Mouse (Mus musculus) CH12F3 (cell line): ENCODE data around the gene Timm44.

Source experiments
- in situ Hi-C: fragments of 300-500 bp; cut with MboI; formaldehyde crosslinking; loops from 2 replicates; pipeline ENCODE4 v1.14.3; 2020; ENCODE audit warnings: low sequenced_read_pairs

The Timm44 gene

DNA sequence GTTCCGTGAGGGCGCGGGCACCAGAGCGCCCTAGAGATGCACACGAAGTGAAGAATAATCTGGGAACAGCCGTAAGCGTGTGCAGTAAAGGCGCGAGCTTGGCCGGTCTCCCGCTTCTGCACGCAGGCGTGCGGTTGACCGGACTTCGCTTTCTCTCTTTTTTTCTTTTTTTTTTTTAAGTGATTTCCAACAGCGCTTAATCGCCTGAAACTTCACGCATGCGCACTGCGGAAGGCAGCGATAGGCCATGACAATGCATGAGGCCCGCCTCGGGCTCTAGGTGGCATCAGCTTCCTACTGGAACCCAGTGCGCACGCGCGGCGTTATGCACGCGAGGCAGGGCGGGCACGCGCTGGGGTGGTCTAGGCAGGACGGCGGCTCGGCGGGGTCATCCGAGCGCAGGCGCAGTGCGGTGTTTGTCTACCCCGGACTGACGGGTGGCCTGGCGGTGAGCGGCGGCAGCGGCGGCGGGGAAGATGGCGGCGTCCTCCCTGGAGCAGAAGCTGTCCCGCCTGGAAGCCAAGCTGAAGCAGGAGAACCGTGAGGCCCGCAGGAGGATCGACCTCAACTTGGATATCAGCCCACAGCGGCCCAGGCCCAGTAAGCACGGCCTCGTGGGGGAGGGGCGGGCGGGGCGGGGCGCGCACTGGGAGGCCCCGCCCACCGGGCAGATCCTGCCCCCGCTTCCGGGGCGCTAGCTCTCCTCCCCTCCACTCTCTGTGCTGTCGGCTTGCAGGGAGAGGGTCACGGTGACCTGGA is 37.1 kb downstream of the Timm44 start, which contains the start of the genes Map2k7 and Gm49320:
TSS of gene Map2k7 (plus strand) at position 307 of the 759 bp plus-strand sequence.
TSS of gene Gm49320 (plus strand) at position 432 of the 759 bp plus-strand sequence.
- in situ Hi-C loops = no loop called here

DNA sequence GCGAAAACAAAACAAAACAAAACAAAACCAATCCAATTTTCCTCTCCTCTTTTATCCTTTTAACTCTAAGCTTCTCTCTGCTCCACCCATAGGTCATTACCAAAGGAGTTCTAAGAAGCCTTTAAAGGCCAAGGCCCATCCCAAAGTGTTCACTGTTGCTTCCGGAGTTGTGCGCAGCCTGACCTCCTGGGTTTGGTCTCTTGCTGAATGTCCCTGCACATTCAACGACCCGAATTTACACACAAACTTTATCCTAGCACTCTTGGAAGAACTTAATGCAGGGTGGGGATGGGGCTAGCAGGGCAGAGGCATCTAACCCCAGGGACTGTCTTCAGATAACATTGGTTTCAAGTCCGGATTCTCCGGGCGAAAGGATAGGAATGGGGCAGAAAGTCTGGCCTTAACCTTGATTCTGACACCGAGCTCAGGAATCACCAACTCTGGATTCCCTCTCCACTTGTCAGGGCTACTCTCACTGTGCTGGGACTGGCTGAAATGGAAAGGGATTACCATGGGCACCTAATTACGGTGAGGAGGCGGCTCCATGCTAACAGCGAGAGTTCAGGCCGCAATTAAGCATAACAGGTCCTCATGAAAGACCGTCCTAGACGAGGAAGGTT is 37.8 kb downstream of the Timm44 start:
- in situ Hi-C loops = no loop called here

DNA sequence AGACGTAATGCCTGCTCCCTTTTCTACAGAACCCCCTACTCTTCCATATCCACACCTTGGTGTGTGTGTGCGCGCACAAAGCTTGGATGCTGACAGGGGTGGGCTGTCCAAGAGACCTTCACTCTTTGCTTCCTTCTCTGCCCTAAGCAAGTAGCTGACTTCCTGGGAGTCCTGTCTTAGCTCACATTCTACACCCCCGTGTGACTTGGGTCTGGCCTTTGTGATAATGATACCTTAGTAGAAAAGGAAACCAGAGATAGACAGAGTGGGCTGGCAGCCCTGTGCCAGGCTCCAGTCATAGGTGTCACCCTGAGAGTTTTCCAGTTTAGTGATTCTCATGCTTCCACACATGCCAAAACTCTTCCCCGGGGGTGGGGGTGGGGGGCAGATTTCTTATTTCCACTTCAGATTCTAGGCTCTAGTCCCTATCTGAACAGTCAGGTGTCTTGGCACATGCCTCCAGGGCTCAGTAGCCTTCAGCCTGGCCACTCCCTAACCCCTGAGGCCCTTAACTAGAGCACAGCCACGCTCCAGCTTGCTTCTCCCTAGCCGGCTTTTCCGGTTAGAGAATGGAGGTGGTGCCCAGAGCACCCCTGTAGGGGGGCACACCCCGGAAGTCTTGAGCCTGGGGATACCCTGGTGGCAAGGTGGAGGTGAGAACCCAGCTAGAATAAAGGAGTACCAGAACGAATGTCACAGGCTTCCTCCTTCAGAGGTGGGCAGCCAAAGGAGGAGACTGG is 44.9 kb downstream of the Timm44 start:
- in situ Hi-C loops = no loop called here

DNA sequence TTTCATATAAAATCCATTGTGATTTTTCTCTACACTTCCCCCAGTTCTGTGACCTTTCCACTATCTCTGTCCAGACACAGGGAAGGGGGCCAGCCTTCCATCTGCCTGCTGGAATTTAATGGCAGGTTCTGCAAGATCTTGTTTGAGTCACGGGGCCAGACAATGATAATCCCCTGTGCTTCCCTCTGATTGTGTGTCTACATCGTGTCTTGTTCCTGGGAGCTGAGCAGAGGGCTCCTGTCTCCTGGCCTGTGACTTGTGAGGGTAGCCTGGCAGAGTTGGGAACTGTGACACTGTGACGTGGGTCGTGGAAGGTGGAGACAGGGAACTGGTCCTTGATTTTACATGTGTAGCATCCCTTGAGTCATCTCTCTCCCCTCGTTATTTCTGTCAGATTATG is 45.9 kb downstream of the Timm44 start:
- in situ Hi-C loops = no loop called here

DNA sequence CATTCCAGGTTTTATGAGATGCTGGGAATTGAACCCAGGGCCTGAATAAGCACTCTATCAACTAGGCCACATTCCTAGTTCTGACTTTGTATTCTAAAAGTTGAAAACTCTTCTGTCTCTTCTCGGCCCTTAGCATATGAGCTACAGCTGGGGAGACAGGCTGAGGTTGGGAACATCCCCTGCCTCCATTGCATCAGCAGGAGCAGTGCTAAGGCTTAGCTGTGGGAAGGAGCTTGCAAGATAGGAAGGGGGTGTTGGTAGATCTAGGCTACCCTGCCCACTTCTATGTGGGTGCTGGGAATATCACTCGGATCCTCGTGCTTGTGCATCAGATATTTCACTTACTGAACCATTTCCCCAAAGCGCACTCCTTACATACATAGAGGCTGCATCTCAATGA is 47.8 kb downstream of the Timm44 start:
- in situ Hi-C loops = no loop called here

DNA sequence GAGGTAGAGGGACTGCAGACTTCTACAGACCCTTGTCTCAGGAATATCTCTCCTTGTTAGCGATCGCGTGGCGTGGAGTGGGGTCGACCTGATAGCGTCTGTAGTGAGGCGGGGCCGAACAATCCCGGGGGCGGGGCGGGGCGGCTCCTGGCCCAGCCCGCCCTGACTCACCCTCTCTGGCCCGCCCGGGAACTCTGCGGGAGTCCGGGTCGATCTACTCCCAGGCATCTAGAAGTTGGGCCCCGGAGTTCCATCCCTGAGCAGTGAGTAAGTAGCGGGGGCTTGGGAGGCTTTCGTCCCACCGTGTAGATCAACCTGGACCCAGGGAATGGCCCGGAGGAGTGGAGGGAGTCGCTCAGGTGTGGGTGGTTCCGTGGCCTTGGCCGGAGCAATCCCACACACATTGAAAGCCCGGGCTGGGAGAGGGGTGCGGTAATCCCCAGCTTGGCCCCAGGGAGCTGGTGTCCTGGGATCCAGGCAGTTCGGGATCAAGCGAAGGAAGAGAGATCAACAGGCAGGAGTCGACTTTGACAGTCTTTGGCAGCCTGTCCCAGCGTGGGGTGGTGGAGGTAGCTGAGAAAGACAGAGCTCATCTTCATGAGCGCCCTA is 48.9 kb downstream of the Timm44 start, which contains the start of gene Lrrc8e:
TSS of gene Lrrc8e (plus strand) at position 89 of the 609 bp plus-strand sequence.
- in situ Hi-C loops = no loop called here

DNA sequence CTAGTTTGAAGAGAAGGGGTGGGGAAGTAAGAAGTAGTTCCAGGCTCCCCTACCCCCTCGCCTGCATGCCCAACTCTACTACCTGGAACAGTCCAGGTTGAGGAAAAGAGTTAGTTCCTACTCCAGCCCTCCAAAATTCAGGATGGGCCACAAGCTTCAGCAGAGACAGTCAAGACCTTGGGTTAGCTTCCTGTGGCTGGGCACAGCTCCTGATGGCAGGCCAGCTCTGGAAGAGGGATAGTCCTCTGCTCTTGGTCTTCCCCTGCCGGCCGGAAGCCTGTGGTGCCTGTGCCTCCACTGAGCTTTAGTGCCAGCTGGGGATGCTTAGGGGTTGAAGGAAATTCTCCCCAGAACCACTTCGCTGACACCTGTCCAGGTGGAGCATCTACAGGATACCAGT is 49.4 kb downstream of the Timm44 start:
- in situ Hi-C loops = no loop called here

DNA sequence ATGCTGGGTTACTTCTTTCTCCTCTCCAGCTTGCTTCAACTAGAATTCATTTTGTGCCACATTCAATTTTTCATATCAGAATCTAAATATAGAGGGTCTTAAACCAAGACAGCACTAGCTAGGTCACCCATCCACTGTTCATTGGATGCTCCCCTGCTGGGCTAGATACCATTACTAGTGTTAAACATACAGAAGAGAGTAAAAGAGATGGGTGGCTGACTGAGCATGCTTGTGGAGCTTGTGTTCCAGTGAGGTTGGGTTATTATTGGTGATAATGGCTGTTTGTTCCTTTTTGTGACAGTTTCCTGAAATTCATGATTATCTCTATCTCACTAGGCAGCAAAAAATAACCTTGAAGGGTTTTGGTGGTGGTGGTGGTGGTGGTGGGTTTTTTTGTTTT is 53.7 kb downstream of the Timm44 start:
- in situ Hi-C loops = no loop called here

DNA sequence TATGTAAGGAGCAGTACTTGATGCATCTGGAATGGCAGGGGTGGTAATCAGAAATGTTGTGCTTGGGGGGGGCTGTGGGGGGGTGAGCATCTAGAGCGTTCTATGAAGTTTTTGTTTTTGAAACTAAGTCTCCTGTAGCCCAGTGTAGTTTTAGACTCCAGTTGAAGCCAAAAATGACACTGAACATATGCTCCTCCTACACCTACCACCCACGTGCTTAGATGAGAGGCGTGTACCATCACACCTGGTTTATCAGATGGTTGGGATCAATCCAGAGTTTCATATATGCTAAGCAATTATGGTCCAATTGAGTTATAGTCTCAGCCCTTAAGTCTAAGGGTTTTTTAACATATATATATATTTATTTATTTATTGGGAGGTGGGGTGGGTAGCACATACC is 56.1 kb downstream of the Timm44 start:
- in situ Hi-C loops = no loop called here

DNA sequence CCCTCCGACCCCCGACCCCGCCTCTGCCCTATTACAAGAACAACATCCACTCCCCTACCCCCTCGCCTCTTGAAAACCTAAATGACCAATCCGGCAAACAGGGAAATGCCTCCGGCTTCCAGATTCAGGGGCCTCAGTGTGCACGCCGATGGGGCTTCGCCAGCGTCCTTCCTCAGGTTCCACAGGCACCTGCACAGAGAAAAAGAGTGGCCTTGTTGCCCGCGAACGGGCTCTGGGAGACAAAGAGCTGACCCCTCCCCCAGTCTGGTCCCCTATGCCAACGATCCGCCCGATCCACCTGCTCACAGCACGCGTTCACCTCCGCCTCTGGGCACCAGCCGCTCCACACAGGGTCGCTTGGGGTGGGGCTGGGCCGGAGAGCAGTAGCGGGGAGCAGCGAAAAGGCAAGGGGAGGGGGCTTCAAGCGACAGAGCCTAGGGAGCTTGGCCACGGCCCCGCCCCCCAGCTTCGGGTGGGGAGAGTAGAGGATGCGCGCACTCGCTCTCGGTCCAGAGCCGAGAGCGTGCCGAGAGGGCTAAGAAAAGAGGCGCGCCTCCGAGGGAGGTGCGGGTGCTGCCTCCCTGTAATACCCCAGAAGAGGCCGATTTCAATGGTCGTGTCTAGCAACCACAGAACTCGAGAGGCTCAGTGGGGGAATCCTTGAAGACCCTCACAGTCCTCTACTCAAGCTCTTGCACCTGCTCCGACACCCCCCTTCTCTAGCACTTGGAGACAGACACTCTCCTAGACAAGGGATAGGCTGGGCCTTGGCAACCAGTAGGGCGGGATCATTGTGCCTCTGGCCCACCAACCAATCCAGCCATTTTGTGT is 58.7 kb downstream of the Timm44 start, which contains the start of gene Prr36:
TSS of gene Prr36 (minus strand) at position 669 of the 831 bp plus-strand sequence.
- in situ Hi-C loops = no loop called here

DNA sequence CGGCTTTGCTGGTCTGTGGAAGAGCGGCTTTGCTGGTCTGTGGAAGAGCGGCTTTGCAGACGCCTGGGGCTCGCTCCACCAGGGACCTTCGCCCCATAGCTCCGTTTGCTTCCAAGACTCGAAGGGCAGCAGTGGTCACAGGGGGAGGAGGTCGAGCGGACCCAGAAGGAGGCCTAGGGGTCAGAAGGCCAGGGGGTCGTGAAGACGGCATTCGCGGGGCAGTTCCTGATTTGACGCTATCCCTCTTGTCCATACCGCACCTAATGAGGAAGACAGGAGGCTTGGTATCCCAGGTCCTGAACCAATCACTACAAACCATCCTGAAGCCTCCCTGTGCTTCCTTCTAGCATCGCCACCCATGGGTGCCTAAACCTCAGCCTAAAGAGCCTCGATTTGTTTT is 59.4 kb downstream of the Timm44 start:
- in situ Hi-C loops = no loop called here

DNA sequence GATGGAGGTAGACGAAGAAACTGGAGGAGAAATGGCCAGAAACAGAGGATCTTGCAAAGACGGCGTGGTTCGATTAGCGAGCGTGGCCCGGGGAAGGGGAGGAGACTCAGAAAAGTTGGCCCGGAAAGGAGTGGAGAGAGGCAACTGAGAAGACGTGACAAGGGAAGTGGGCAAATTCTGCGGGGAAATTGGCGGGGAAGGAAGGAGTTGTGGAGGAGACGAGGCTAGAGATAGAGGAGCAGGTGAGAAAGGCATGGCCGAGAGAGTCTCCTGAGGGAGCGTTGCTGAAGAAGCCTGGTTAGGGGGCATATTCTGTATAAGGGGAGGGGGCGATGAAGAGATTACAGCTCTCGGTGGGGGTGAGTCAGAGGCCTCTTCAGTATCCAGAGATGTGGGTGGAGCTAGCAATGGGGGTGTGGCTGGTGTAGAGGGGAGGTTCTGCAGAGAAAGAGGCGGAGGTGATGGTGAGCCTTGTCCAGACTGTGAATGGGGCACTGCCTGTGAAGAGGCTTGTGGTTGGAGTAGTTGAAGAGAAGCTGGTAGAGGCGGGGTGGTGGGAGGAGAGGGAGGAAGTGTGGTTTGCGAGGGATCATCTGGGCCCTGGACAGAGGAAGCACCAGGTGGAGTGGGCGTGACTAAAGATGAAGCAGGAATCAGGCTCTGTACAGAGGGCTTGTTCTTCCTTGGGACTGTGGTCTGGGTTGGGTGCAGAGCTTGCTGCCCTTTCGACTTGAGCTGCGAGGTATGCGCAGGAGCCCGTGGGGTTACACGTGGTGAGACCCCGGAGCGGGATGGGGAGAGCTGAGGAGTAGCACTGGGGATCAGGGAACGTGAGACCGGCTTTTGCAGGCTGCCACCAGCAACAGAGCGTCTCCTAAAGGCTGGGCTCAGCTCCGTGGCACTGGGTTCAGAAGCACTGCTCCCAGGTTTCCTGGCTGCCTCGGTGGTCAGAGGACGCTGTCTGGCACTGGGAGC is 61.4 kb downstream of the Timm44 start:
- in situ Hi-C loops = no loop called here

DNA sequence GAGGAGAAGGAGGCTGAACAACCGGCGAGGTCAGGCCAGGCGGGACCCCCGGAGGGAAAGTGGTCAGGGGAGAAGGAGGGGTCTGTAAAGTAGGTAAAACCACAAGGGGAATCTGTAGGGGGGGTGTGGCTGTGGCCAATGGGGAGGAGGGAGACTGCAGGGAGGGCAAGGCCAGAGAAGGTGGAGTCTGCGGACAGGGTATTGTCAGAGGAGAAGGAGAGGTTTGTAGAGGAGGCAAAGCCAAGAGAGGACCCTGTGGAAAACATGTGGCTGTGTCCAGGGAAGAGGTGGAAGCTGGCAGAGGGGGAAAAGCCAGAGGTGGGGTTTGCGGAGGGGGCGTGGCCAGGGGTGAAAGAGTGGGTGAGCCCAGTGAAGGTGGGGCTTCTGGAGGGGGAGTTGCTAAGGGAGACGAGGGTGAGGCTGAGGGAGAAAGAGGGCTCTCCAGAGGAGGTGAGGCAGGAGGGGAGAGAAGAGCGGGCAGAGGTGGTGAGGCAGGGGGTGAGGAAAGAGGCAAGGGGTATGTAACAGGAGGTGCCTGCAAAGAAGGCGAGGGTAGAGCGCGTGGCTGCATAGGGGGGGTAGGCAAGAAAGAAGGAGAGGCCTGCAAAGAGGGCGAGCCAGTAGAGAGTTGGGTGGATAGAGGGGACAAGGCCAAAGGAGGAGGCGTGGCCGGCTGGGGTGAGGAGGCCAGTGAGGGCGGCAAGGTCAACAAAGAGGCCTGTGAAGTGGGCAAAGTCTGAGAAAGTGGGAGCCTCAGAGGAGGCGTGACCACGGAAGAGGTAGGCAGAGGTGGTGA is 62.3 kb downstream of the Timm44 start:
- in situ Hi-C loops = no loop called here

DNA sequence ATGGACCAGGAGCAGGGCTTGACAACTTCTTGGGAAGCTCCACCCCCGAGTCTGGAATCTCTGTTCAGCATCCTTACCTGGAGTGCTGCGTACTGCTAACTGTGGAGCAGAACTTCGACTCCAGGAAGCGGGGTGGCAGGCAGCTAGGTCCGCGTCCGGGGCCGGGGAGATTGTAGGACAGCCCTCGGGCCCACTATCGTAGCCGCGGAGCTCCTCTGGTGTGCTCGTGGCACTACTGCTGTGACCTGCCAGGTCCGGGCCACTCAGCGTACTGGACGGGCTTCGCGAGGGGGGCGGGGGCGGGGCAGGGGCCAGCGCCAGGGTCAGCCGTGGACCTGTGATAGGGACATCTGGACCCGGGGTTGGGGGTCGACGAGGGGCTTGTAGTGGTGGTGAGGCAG is 62.9 kb downstream of the Timm44 start:
- in situ Hi-C loops = no loop called here

DNA sequence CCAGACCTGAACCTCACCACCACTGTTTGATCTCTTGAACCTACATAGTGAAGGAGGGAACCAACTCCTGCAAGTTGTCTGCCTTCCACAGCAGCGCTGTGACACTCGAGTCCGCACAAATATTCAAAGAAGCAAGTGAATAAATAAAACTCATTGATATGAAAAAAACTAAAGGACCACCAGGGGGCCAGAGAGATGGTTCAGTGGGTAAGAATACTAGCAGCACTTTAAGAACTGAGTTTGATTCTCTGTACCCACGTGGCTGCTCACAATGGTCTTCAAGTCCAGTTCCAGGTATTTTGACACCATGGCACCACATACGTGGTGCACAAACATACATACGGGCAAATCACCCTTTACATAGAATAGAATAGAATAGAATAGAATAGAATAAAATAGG is 64.6 kb downstream of the Timm44 start:
- in situ Hi-C loops = no loop called here
